Mouse (Mus musculus) liver, embryonic 14.5 days (tissue): Measurements from ENCODE around the gene Tmem182.

ENCODE experiments used
- CTCF ChIP-seq: IDR thresholded peaks from 2 replicates; pipeline ENCODE4 v1.5.1; 2016; ENCODE audit warnings: antibody characterized with exemption, low read depth, control low read depth
- EP300 ChIP-seq: IDR thresholded peaks from 2 replicates; pipeline ENCODE4 v1.6.1; 2016; ENCODE audit warnings: antibody characterized with exemption, low read depth

DNA sequence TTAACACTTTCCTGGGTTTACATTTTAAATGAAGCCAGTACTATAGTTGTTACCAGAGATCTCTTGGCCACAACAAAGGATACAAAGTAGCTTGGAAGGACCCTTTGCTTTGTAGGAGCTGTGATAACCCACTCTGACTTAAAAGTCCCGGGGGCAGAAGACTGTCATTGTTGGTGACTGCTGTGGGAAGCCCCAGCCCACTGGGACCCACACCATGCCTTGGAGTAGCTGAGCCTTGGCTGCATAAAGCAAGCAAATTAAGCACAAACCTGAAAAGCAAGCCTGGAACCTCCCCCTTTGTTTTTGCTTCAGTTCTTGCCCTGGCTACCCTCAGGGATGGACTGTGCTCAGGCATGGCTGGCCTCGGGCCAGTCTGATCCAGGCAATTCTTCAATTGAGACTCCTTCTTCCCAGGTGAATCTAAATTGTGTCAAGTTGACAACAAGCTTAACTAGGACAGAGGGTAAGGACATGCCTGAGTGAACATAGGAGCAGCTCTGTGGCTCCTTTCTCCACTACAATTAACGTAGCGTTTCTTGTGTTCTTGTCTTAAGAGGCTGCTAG is 36.0 kb upstream of the Tmem182 start:
- TF ChIP-seq CTCF (no peak), EP300 (no peak)
